Mouse (Mus musculus) olfactory bulb, adult 2 months (tissue): ENCODE data around the gene Ppp3ca.

Experiments
- CTCF ChIP-seq: fragments of 200-500 bp; IDR thresholded peaks from 2 replicates; pipeline ENCODE4 v1.5.1; 2012; ENCODE audit warnings: low read depth, mild to moderate bottlenecking, low read length, moderate library complexity; ENCODE audit not compliant: insufficient read depth
- POLR2A ChIP-seq: fragments of 200-500 bp; IDR thresholded peaks from 2 replicates; pipeline ENCODE4 v1.6.1; 2012; ENCODE audit warnings: mild to moderate bottlenecking, low read depth, low read length, moderate library complexity; ENCODE audit not compliant: insufficient read depth

GRCm38 (mm10) chr3:136763717-136764270 lies 93.9 kb downstream of the Ppp3ca start:
- TF ChIP-seq CTCF, result no peak
- TF ChIP-seq POLR2A, result no peak
